Mouse (Mus musculus) gastrocnemius, postnatal 36 days (tissue): ENCODE results near the gene Strn4. TPM values are rescaled to one million over a fixed set of nuclear protein-coding genes. Genes with fewer than 3 reads are reported as not detected.

Source experiments
- DNase-seq, 2 experiments: peaks; one replicate each; pipeline ENCODE4 v3.0.0; 2022
- intact Hi-C: fragments of 180-260 bp; cut with DNase I; formaldehyde crosslinking; loops from one replicate; pipeline ENCODE4 v1.15.1; 2025
- long read RNA-seq, 2 experiments: library from polyadenylated mRNA; stranded (forward); transcript quantifications; one replicate each; pipeline ENCODE4 v2.0.0; 2021
- total RNA-seq, 2 experiments: library from RNA; stranded (reverse); gene quantifications; 2 replicates each; pipeline ENCODE4 v1.2.3; 2021

The Strn4 gene
- total RNA-seq: 10 to 100 TPM; 13.9 to 14.7 TPM
- long read RNA-seq, experiment 1, transcript Strn4-201 (18 exons, 3,535 nt): major isoform, 6 of 18 reads
- long read RNA-seq, experiment 1, transcript Strn4-202 (18 exons, 3,082 nt): minor isoform, 5 of 18 reads
- long read RNA-seq, experiment 1, partial matches to known transcripts: 2 of 18 reads
- long read RNA-seq, experiment 1, other reads (novel, unspliced or antisense): 5 of 18 reads
- long read RNA-seq, experiment 2, partial matches to known transcripts: 3 of 11 reads
- long read RNA-seq, experiment 2, other reads (novel, unspliced or antisense): 1 of 11 reads

- no peak for DNase-seq
- intact Hi-C loops: no loop called here
These were observed at the start of gene Strn4 for GRCm38 (mm10) chr7:16815351-16815941. TSS of gene Strn4 (plus strand) at chr7:16815889.

- intact Hi-C loops: no loop called here
- DNase-seq: no peak
These were observed 49.2 kb upstream of the Strn4 start for GRCm38 (mm10) chr7:16766443-16766842.

DNA sequence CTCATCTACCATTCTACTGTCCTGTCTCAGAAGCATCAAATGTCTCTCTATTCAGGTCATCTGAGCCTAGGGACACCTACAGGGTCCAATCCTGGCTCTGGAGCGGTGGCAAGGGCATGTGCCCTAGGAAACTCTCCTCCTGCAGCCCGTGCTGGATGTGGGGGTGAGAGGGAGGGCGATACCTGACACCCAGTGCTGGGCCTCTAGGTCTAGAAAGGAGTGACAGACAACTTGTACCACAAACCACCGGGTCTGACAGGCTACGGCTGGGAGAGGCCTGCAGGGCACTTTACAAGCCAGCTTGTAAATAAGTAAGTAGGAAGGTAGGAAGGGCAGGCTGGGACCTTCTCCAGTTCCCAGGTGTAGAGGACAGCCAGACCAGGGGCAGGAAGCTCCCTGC lies 39.8 kb upstream of the Strn4 start:
- DNase-seq: no peak
- intact Hi-C loops: no loop called here

- DNase-seq: peak in 1 of 2 experiments; percentile 62
- intact Hi-C loops: loop anchor here (2.0 kb wide), 1 partner anchor 19 kb away; no protein-coding TSS in a partner anchor
These were observed 35.6 kb upstream of the Strn4 start for GRCm38 (mm10) chr7:16780076-16780475.

- intact Hi-C loops: loop anchor here (2.0 kb wide), 1 partner anchor 20 kb away; no protein-coding TSS in a partner anchor
- DNase-seq: peak; percentile 87 to 88
These were observed 34.7 kb upstream of the Strn4 start, which contains the start of gene Slc1a5 for GRCm38 (mm10) chr7:16780825-16781554. TSS of gene Slc1a5 (plus strand) at chr7:16781340.

GRCm38 (mm10) chr7:16781555-16781815 lies 34.2 kb upstream of the Strn4 start:
- intact Hi-C loops: loop anchor here (2.0 kb wide), 1 partner anchor 21 kb away; no protein-coding TSS in a partner anchor
- DNase-seq: no peak

- DNase-seq: no peak
- intact Hi-C loops: loop anchor here (2.0 kb wide), 1 partner anchor 21 kb away; no protein-coding TSS in a partner anchor
These were observed 33.7 kb upstream of the Strn4 start for GRCm38 (mm10) chr7:16781816-16782554.

DNA sequence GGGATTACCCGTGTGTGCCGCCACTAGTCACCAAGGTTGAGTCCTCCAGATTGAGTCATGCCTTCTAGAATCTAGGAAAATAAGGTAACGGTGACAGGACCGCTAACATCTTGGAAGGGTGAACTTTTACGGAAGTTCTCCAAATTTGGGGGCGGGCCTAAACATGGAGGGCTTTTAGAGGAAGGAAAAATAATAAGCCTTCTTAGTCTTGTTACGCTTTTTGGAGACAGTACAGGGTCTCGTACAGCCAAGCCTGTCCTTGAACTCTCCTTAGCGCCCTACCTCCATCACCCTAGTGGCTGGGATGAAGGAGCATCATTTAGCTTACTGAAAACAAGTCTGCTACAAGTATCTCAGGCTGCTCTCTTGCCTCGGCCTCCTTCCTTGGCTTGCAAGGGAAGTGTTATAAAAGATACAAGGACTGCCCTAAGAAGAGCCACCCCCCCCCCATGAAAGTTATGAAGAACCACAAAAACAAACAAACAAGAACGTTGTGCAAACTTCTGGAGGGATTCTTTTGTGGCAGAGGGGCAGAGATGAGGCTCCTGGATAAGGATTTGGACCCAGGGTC lies 33.0 kb upstream of the Strn4 start:
- intact Hi-C loops: no loop called here

GRCm38 (mm10) chr7:16783224-16783688 lies 32.4 kb upstream of the Strn4 start:
- no peak for DNase-seq
- intact Hi-C loops: no loop called here

More for the DNA sequence above, 33.0 kb upstream of the Strn4 start:
- DNase-seq: no peak

- intact Hi-C loops: no loop called here
- peak in 1 of 2 experiments; percentile 55 for DNase-seq
These were observed 31.8 kb upstream of the Strn4 start for GRCm38 (mm10) chr7:16783758-16784415.

- intact Hi-C loops: no loop called here
These were observed 31.2 kb upstream of the Strn4 start for GRCm38 (mm10) chr7:16784498-16784976.

GRCm38 (mm10) chr7:16785541-16786083 lies 30.1 kb upstream of the Strn4 start:
- intact Hi-C loops: no loop called here
- DNase-seq: no peak

More at GRCm38 (mm10) chr7:16784498-16784976, 31.2 kb upstream of the Strn4 start:
- DNase-seq: no peak

DNA sequence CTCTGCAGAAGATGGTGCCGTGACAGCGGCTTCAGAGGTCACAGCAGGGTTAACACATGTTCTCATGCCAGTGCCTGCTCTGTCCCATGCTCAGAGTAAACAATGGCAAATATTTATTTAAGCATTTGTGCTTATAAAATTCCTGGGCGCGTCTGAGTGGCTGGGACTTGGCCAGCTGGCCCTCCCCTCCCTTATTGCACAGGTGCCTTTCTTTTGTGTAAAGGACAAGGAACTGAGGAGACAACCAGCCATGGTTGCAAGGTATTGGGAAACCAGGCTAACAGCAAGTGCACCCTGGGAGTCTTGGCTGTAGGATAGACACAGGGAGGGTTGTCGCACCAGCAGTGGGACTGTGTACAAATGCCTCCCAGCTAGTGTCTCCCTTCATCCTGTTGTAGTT lies 23.4 kb upstream of the Strn4 start:
- intact Hi-C loops: no loop called here
- DNase-seq: no peak

GRCm38 (mm10) chr7:16793010-16793725 lies 22.5 kb upstream of the Strn4 start:
- DNase-seq: no peak
- intact Hi-C loops: no loop called here

DNA sequence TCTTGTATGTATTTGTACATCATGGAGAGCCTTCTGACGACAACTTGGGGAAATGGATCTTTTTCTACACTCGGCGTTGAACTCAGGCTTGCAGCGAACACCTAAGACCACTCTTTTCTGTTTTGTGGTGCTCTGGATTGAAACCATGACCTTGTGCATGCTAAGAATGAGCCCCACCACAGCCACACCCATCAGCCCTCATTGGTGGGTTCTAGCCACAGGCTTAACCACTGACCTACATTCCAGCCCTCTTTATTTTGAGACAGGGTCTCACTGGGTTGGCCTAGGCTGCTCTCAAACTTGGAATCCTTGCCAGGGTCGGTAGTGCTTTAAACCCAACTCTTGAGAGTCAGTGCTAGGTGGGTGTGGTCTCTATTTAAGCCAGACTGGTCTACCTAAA lies 20.8 kb upstream of the Strn4 start:
- intact Hi-C loops: no loop called here
- no peak for DNase-seq

DNA sequence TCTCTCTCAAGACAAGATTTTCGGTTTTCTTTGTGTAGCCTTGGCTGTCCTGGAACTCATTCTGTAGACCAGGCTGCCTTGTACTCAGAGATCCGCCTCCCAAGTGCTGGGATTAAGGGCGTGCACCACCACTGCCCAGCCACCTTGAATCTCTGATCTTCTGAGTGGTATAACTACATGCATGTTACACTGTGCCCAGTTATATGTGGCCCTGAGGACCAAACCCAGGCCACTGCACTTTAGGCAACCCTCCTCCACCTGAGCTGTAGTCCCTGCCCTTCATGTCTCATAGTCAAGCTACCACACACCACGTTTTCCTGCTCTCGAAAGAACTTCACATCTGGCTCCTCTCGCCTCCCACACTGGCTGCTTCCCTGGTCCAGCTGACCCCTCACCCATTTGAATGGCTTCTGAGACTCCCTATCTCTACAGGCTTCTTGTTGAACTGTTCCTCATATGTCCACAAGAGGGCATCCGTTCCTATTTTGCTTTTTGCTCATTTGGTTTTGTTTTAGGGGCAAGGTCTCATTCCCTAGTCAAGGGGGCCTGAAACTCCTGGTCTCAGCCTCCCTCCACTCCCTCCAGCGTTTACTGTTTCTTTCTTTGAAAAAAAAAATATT lies 11.2 kb upstream of the Strn4 start:
- intact Hi-C loops: no loop called here
- DNase-seq: no peak

DNA sequence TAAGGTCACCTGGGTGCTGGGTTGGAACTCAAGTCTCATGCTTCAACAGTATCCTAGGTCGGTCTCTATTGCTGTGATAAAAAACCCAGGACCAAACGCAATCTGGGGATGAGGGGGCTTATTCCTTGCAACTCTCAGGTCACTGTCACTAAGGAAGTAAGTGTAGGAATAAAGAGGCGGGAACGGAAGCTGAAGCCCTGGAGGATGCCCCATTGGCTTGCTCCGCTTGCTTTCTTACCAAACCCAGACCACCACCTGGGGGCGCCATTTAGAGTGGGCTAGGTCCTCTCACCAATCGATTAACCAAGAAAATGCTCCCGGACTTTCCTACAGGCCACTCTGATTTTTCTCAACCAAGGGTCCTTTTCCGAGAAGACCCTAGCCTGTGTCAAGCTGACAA lies 7.8 kb upstream of the Strn4 start:
- intact Hi-C loops: loop anchor here (2.0 kb wide), 1 partner anchor 63 kb away; no protein-coding TSS in a partner anchor
- no peak for DNase-seq

GRCm38 (mm10) chr7:16808647-16809046 lies 7.0 kb upstream of the Strn4 start:
- intact Hi-C loops: loop anchor here (2.0 kb wide), 1 partner anchor 64 kb away; no protein-coding TSS in a partner anchor
- DNase-seq: no peak
